Mouse (Mus musculus) lung, postnatal 0 days (tissue): ENCODE data around the gene Pkn3.

Experiments used
- CTCF ChIP-seq: IDR thresholded peaks from 2 replicates; pipeline ENCODE4 v1.5.1; 2016; ENCODE audit warnings: antibody characterized with exemption, mild to moderate bottlenecking
- EP300 ChIP-seq: IDR thresholded peaks from 2 replicates; pipeline ENCODE4 v1.6.1; 2016; ENCODE audit warnings: antibody characterized with exemption, mild to moderate bottlenecking, control low read depth

- no peak for TF ChIP-seq CTCF
- TF ChIP-seq EP300, result no peak
Measured at GRCm38 (mm10) chr2:30058418-30058817, 19.1 kb upstream of the Pkn3 start.
